Mouse (Mus musculus) testis, adult 2 months (tissue): ENCODE results near the gene Gria2.

Experiments used
- CTCF ChIP-seq: fragments of 200-500 bp; IDR thresholded peaks from 2 replicates; pipeline ENCODE4 v1.5.1; 2012; ENCODE audit warnings: low read depth, mild to moderate bottlenecking, inconsistent platforms, low read length, moderate library complexity; ENCODE audit not compliant: control insufficient read depth, insufficient read depth, insufficient replicate concordance
- POLR2A ChIP-seq: fragments of 200-500 bp; IDR thresholded peaks from 2 replicates; pipeline ENCODE4 v1.6.1; 2012; ENCODE audit warnings: low read depth, mild to moderate bottlenecking, inconsistent platforms, low read length, moderate library complexity; ENCODE audit not compliant: control insufficient read depth

DNA sequence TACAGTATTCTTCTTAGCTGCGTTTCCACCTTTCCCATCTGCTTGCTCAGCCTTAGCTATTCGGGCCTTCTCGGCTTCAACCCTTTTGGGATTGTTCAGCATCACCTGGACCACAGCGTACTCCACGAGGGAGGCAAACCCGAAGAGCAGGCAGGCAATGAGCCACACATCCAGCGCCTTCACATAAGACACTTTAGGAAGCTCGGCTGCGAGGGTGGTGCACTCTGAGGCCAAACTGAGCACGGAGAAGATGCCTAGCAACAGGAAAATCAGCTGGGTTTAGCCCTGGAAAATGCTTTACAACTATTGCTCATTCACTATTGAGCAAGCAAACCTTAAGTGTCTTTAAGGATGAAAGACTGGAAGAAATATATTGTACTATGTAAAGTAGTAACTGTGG is 48.3 kb upstream of the Gria2 start:
- TF ChIP-seq CTCF: no peak
- no peak for TF ChIP-seq POLR2A
